Mouse (Mus musculus) neural tube, embryonic 13.5 days (tissue): Measurements from ENCODE around the gene Fabp6. TPM values are rescaled to one million over a fixed set of nuclear protein-coding genes. Genes with fewer than 3 reads are reported as not detected.

ENCODE experiments used
- ATAC-seq: fragments of 200-750 bp; cut with Nextera tagmentation; 2 replicates; pipeline ENCODE4 v1.8.0; 2017; ENCODE audit warnings: low read depth, mild to moderate bottlenecking, moderate TSS enrichment, moderate library complexity
- H3K27ac ChIP-seq: fragments of 300-500 bp; sonication (generic); replicated peaks from 2 replicates; pipeline ENCODE4 v1.5.1; 2015; ENCODE audit warnings: moderate library complexity, mild to moderate bottlenecking, inconsistent platforms
- H3K27me3 ChIP-seq: fragments of 300-500 bp; sonication (generic); 2 replicates; pipeline ENCODE4 v1.6.1; 2015; ENCODE audit warnings: mild to moderate bottlenecking, inconsistent platforms
- H3K36me3 ChIP-seq: fragments of 300-500 bp; sonication (generic); 2 replicates; pipeline ENCODE4 v1.6.1; 2015; ENCODE audit warnings: mild to moderate bottlenecking, inconsistent platforms
- H3K4me1 ChIP-seq: fragments of 300-500 bp; sonication (generic); replicated peaks from 2 replicates; pipeline ENCODE4 v1.6.1; 2015; ENCODE audit warnings: inconsistent platforms
- H3K4me2 ChIP-seq: fragments of 300-500 bp; sonication (generic); 2 replicates; pipeline ENCODE4 v1.6.1; 2015; ENCODE audit warnings: inconsistent platforms, mild to moderate bottlenecking, moderate library complexity
- H3K4me3 ChIP-seq: fragments of 300-500 bp; sonication (generic); 2 replicates; pipeline ENCODE4 v1.5.1; 2015; ENCODE audit warnings: mild to moderate bottlenecking, inconsistent platforms
- H3K9ac ChIP-seq: fragments of 300-500 bp; sonication (generic); 2 replicates; pipeline ENCODE4 v1.6.1; 2015; ENCODE audit warnings: moderate library complexity, mild to moderate bottlenecking, inconsistent platforms
- H3K9me3 ChIP-seq: fragments of 300-500 bp; sonication (generic); 2 replicates; pipeline ENCODE4 v1.6.1; 2016; ENCODE audit warnings: inconsistent platforms
- WGBS: fragments of 180-500 bp; shearing (Covaris S2); methylation state at CpG from one replicate; pipeline ENCODE4 v1.1.7; 2015; 5-methylcytosine and 5-hydroxymethylcytosine counted together
- polyA plus RNA-seq: library from polyadenylated mRNA; unstranded; fragments of >200 nt; fragmentation: Nextera tagmentation; extraction: Ambion mirVana; gene quantifications from 2 replicates; pipeline ENCODE4 v1.2.1, GENCODE M21; 2015

Fabp6 gene
- polyA plus RNA-seq, 1 experiment from 2014 or later, result not detected

- ATAC-seq, result 0 out of 2 replicates have a peak, but pooled peaks have one; percentile 26
- peak overlapping the region; percentile 74 for H3K27ac ChIP-seq
- no peaks in the 10 kb centered on the region for H3K9me3 ChIP-seq
- WGBS, result 18% methylated on average over 5 of the region's 6 CpGs
- H3K4me1 ChIP-seq, result peaks cover 18% of the 10 kb centered on the region
- H3K36me3 ChIP-seq, result peaks cover 27% of the 10 kb centered on the region
- no peak overlapping the region for H3K4me2 ChIP-seq
- H3K27me3 ChIP-seq, result no peaks in the 10 kb centered on the region
- no peak overlapping the region for H3K9ac ChIP-seq
- H3K4me3 ChIP-seq, result no peak overlapping the region
These were observed 41.6 kb downstream of the Fabp6 start for GRCm38 (mm10) chr11:43559515-43560292.

DNA sequence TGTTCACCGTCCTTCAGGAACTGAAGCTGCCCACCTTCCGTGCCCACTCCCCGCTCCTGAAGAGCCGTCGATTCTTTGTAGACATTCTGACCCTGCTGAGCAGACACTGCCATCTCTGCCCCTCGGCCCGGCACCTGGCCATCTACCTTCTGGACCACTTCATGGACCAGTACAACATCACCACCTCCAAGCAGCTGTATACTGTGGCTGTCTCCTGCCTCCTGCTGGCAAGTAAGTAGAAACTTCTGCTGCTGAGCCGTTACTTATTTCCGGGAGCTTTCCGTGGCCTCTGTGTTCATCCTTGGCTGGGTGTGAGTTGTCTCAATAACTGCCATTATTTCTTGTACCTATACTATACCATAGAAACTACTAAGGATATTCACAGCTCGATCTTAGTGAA, 44.8 kb downstream of the Fabp6 start:
- H3K9me3 ChIP-seq, result no peaks in the 10 kb centered on the region
- H3K9ac ChIP-seq, result no peak overlapping the region
- no peak overlapping the region for H3K4me3 ChIP-seq
- H3K27ac ChIP-seq, result no peak overlapping the region
- H3K27me3 ChIP-seq, result no peaks in the 10 kb centered on the region
- H3K36me3 ChIP-seq, result peaks cover 27% of the 10 kb centered on the region
- 89% methylated on average over 11 of the region's 11 CpGs for WGBS
- H3K4me1 ChIP-seq, result peaks cover 8% of the 10 kb centered on the region
- no peak for ATAC-seq
- H3K4me2 ChIP-seq, result no peak overlapping the region

GRCm38 (mm10) chr11:43552675-43553074, 48.7 kb downstream of the Fabp6 start:
- no peak for ATAC-seq
- H3K4me1 ChIP-seq, result peaks cover 24% of the 10 kb centered on the region
- no peaks in the 10 kb centered on the region for H3K9me3 ChIP-seq
- H3K27ac ChIP-seq, result no peak overlapping the region
- H3K36me3 ChIP-seq, result peaks cover 13% of the 10 kb centered on the region
- no peak overlapping the region for H3K9ac ChIP-seq
- WGBS, result 80% methylated on average over 6 of the region's 6 CpGs
- H3K27me3 ChIP-seq, result no peaks in the 10 kb centered on the region
- no peak overlapping the region for H3K4me3 ChIP-seq
- no peak overlapping the region for H3K4me2 ChIP-seq

- Histone ChIP-seq H3K36me3 (peaks cover 5% of the 10 kb centered on the region; the same call in 1 of the 2 replicates), H3K27ac (no peak overlapping the region), H3K27me3 (no peaks in the 10 kb centered on the region), H3K4me3 (no peak overlapping the region), H3K4me2 (no peak overlapping the region), H3K9me3 (no peaks in the 10 kb centered on the region), H3K4me1 (peaks cover 24% of the 10 kb centered on the region), H3K9ac (no peak overlapping the region)
- 90% methylated on average over 3 of the region's 3 CpGs for WGBS
- ATAC-seq, result no peak
These were observed 49.6 kb downstream of the Fabp6 start for GRCm38 (mm10) chr11:43551756-43552155.

DNA sequence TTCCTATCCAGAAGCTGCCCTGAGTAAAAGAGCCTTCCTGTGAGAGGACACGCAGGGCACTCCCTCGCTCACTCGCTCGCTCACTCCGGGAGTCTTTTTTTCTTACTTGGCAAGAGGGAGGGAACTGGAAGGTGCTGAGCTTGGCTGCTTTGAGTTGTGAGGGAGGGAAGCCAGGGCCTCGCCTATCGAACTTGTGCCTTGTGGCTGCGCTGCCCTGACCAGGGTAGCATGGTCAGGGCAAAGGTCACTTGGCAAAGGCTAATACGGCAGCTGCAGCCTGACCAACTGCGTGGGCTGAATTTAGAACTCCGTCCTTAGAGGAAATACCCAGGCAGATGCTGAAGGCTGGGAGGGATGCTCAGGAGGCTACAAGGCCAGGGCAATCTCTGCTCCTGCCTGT, 51.6 kb downstream of the Fabp6 start:
- Histone ChIP-seq H3K9ac (no peak overlapping the region), H3K4me2 (no peak overlapping the region), H3K4me1 (peaks cover 27% of the 10 kb centered on the region), H3K27ac (0 out of 2 replicates have a peak overlapping the region, but pooled peaks have one; percentile 1), H3K27me3 (no peaks in the 10 kb centered on the region), H3K36me3 (no peaks in the 10 kb centered on the region), H3K9me3 (no peaks in the 10 kb centered on the region), H3K4me3 (no peak overlapping the region)
- no peak for ATAC-seq
- WGBS, result 62% methylated on average over 11 of the region's 11 CpGs

DNA sequence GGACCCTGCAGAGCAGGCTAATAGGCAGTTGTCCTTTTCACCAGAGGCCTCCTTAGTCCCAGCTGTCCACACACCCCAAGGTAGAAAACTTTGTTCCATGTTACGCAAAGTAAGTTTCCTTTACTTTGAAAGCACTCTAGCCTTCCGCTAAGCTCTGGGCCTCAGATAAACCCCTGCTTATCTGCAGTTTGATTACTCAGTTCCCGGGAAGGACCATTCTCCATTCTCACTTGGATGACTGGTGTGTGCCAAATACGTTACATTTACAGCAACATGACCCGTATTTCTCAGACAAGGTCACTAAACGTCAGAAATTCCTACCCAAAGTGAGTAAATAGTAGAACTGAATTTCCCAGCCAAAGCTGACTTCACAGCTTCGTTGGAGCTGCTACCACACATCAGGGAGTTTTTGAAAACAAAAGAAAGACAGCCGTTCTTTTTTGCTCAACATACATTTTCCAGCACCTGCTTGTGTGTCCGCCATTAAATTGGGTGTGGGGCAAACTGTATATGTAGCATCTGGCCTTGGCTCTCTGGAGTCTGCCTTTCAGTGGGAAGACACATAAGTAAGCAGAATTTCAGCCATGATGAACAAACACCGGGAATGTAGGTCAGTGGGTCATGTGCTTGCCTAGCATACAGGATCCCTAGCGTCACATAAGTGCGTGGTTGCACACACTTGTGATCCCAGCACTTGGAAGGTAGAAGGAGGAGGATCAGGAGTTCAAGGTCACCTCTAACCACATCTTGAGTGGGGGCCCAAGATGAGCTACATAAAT, 52.5 kb downstream of the Fabp6 start:
- peak overlapping the region; percentile 67 for H3K27ac ChIP-seq
- H3K36me3 ChIP-seq, result no peaks in the 10 kb centered on the region
- no peak overlapping the region for H3K4me2 ChIP-seq
- no peaks in the 10 kb centered on the region for H3K27me3 ChIP-seq
- H3K4me1 ChIP-seq, result peaks cover 27% of the 10 kb centered on the region
- ATAC-seq, result no peak
- H3K9me3 ChIP-seq, result no peaks in the 10 kb centered on the region
- no peak overlapping the region for H3K4me3 ChIP-seq
- no peak overlapping the region for H3K9ac ChIP-seq
- WGBS, result 76% methylated on average over 12 of the region's 12 CpGs

- Histone ChIP-seq H3K4me1 (peaks cover 27% of the 10 kb centered on the region), H3K27me3 (no peaks in the 10 kb centered on the region), H3K27ac (peak overlapping the region; percentile 67), H3K36me3 (peaks cover 5% of the 10 kb centered on the region; the same call in 1 of the 2 replicates), H3K4me3 (no peak overlapping the region), H3K9ac (no peak overlapping the region), H3K4me2 (no peak overlapping the region), H3K9me3 (no peaks in the 10 kb centered on the region)
- peak; percentile 61 for ATAC-seq
- 25% methylated on average over 7 of the region's 7 CpGs for WGBS
These were observed 53.2 kb downstream of the Fabp6 start for GRCm38 (mm10) chr11:43548148-43548547.

DNA sequence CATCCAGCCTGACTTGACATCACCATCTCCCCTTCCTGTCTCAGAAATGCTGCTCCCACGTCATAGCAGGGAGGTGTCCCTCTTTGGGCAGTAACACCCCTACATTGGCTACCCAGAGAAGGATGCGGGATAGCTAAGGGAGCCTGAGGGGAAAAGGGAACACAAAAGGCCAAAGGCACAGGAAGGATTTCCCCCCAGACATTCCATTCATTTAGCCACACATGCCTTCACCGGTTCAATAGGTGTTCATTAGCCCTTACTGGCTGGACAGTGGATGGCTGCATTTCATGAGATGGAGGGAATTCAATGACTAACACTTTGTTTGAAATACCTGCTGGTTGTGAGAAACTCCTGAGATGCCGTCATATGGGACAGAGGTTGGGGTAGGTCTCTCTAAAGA, 54.7 kb downstream of the Fabp6 start:
- no peak overlapping the region for H3K27ac ChIP-seq
- H3K27me3 ChIP-seq, result no peaks in the 10 kb centered on the region
- H3K4me1 ChIP-seq, result peaks cover 27% of the 10 kb centered on the region
- H3K36me3 ChIP-seq, result peaks cover 9% of the 10 kb centered on the region; the same call in 1 of the 2 replicates
- ATAC-seq, result no peak
- WGBS, result 61% methylated on average over 4 of the region's 4 CpGs
- H3K4me2 ChIP-seq, result no peak overlapping the region
- no peaks in the 10 kb centered on the region for H3K9me3 ChIP-seq
- H3K4me3 ChIP-seq, result no peak overlapping the region
- H3K9ac ChIP-seq, result no peak overlapping the region

Other genes starting within 250 kb of the Fabp6 start
- 51.6 and 56.1 TPM in 2 replicates for gene Pttg1, start 175.3 kb downstream of the Fabp6 start, polyA plus RNA-seq
- 66.8 and 68.2 TPM in 2 replicates for gene Slu7, start 167.8 kb downstream of the Fabp6 start, polyA plus RNA-seq
- gene C1qtnf2, start 127.3 kb downstream of the Fabp6 start, polyA plus RNA-seq, result 12.5 and 12.8 TPM in 2 replicates
- gene Ccnjl, start 72.8 kb downstream of the Fabp6 start, polyA plus RNA-seq, result 20.9 and 26.7 TPM in 2 replicates
- gene 4933415A04Rik, start 14.5 kb downstream of the Fabp6 start, polyA plus RNA-seq, result 7.1 and 7.3 TPM in 2 replicates
- gene Pwwp2a, start 80.5 kb upstream of the Fabp6 start, polyA plus RNA-seq, result 35.1 and 38.8 TPM in 2 replicates
- gene Ttc1, start 146.5 kb upstream of the Fabp6 start, polyA plus RNA-seq, result 92.4 and 98.5 TPM in 2 replicates